Mouse (Mus musculus): ENCODE measurements around the gene Rnf144a. TPM values are rescaled to one million over a fixed set of nuclear protein-coding genes. Genes with fewer than 3 reads are reported as not detected.

The Rnf144a gene
- 50.3 TPM for total RNA-seq (2023)

DNA sequence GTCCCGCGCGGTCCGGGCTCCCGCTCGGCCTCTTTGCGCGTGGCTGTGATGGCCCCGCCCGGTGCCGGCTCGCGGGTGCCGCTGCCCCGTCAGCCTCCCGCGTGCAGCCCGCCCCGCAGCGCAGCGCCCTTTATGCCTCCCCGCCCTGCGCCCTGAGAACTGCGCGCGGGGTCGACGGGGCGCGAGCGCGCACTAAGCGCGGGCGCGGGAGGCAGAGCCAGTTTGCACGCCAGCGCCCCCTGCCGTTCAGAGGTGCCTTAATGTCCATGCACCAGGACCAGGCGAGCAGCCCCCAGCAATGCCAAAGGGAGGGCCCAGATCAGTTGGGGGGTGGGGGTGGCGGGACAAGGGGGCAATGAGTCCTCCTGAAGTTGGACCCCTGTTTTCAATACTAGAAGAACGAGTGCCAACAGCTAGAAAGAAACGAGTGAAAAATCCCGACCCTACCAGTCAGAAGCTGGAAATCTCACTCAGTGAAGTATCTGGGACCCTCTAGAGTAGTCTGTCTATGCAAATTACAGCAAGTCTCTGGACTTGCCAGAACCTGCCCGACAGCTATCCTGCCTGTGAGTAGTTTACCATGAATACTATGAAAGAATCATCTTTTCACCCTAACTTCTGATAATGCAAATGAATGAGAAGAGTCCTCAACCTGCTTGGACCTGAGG lies at the start of gene Rnf144a:
TSS of gene Rnf144a (minus strand) at position 151 of the 668 bp plus-strand sequence.

DNA sequence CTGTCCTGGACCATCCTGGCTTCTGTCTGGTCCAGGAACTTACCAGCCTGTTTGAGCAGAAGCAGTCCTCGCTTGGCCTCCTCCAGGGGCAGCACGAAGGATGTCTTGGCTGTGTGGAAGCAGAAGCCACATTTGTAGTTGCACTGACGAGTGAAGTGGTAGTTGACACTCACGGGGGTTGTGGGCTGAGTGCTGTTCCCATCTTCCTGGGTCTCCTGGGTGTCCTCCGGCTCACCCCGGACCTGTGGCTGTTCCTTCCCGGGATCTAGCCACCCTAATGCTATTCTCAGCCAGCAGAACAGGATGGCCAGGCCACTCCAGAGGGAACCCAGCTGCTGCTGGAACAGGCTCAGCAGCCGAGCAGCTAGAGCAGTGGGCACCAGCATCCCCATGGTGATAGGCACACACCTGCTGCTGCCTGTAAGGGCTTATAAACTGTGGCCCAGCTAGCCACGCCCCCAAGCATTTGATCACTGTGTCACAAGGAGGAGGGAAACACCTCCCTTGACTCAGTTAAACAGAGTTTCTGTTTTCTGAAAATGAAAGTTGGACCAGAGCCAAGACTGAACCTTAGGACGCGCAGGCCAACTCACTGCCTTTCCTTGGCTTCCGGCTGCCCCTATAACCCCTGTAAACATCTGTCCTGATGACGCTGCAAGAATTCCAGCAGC lies 41.1 kb upstream of the Rnf144a start, which contains the start of gene Rsad2:
TSS of gene Rsad2 (minus strand) at position 425 of the 671 bp plus-strand sequence.

Other genes starting within 250 kb of the Rnf144a start
- gene Rsad2, start 41.2 kb upstream of the Rnf144a start, total RNA-seq (2023), result 3.0 TPM
- gene Cmpk2, start 54.0 kb upstream of the Rnf144a start, total RNA-seq (2023), result 4.2 TPM

Data from CD8-positive naive resting alpha-beta T cell, adult 57 days (primary cell).